Mouse (Mus musculus) heart, postnatal 0 days (tissue): Measurements from ENCODE around the gene Gm5622. TPM values are rescaled to one million over a fixed set of nuclear protein-coding genes. Genes with fewer than 3 reads are reported as not detected.
"Not testable (repeated sequence)": the region's sequence is repeated elsewhere in the genome, so short reads cannot be mapped to it uniquely, and the experiment has no call there.

Source experiments
- ATAC-seq: fragments of 200-750 bp; cut with Nextera tagmentation; 2 replicates; pipeline ENCODE4 v1.8.0; 2017; ENCODE audit warnings: low read depth, moderate number of reproducible peaks, moderate library complexity; ENCODE audit not compliant: insufficient read depth
- DNase-seq: peaks from one replicate; pipeline ENCODE4 v3.0.0-alpha.2; 2016; ENCODE audit warnings: low spot score
- H3K27ac ChIP-seq: fragments of 300-500 bp; sonication (generic); 2 replicates; pipeline ENCODE4 v1.5.1; 2014; ENCODE audit warnings: low read depth, mild to moderate bottlenecking
- H3K27me3 ChIP-seq: fragments of 300-500 bp; sonication (generic); 2 replicates; pipeline ENCODE4 v1.6.1; 2014; ENCODE audit warnings: low read length, mixed read lengths; ENCODE audit not compliant: control insufficient read depth, insufficient read depth
- H3K36me3 ChIP-seq: fragments of 300-500 bp; sonication (generic); replicated peaks from 2 replicates; pipeline ENCODE4 v1.6.1; 2014; ENCODE audit warnings: low read length, mixed read lengths; ENCODE audit not compliant: control insufficient read depth, insufficient read depth
- H3K4me1 ChIP-seq: fragments of 300-500 bp; sonication (generic); 2 replicates; pipeline ENCODE4 v1.6.1; 2014; ENCODE audit warnings: antibody characterized with exemption; ENCODE audit not compliant: control insufficient read depth, insufficient read depth
- H3K4me2 ChIP-seq: fragments of 300-500 bp; sonication (generic); 2 replicates; pipeline ENCODE4 v1.6.1; 2014; ENCODE audit warnings: low read depth, mild to moderate bottlenecking, low read length, moderate library complexity
- H3K4me3 ChIP-seq: fragments of 300-500 bp; sonication (generic); 2 replicates; pipeline ENCODE4 v1.5.1; 2014; ENCODE audit warnings: low read depth, low read length
- H3K9ac ChIP-seq: fragments of 300-500 bp; sonication (generic); replicated peaks from 2 replicates; pipeline ENCODE4 v1.6.1; 2014; ENCODE audit warnings: low read depth, low read length, mixed read lengths
- H3K9me3 ChIP-seq: fragments of 300-500 bp; sonication (generic); replicated peaks from 2 replicates; pipeline ENCODE4 v1.6.1; 2016; ENCODE audit warnings: low read length; ENCODE audit not compliant: control insufficient read depth
- CTCF ChIP-seq: IDR thresholded peaks from 2 replicates; pipeline ENCODE4 v1.5.1; 2016; ENCODE audit warnings: antibody characterized with exemption, control low read depth, low read depth
- EP300 ChIP-seq: IDR thresholded peaks from 2 replicates; pipeline ENCODE4 v1.6.1; 2016; ENCODE audit warnings: antibody characterized with exemption, low read depth
- WGBS: fragments of 180-500 bp; shearing (Covaris S2); extraction: QIAGEN DNeasy Blood & Tissue Kit; methylation state at CpG from one replicate; pipeline ENCODE4 v1.1.7; 2014; 5-methylcytosine and 5-hydroxymethylcytosine counted together
- polyA plus RNA-seq: library from polyadenylated mRNA; unstranded; fragments of >200 nt; fragmentation: Nextera tagmentation; extraction: Ambion mirVana; gene quantifications from 2 replicates; pipeline ENCODE4 v1.2.1, GENCODE M21; 2015
- total RNA-seq: library from RNA; depleted of rRNA; stranded (reverse); fragments of >200 nt; gene quantifications from 2 replicates; pipeline ENCODE4 v1.2.3, GENCODE M21; 2014; ENCODE audit warnings: low replicate concordance; rRNA removed

Gm5622 gene
- total RNA-seq (not detected in 2 replicates), polyA plus RNA-seq (not detected in 2 replicates)

- Histone ChIP-seq H3K4me2 (no peak within 1 kb of the TSS), H3K36me3 (no peaks in the 10 kb centered on the region), H3K27ac (no peak within 1 kb of the TSS), H3K4me1 (no peaks in the 10 kb centered on the region), H3K9me3 (no peaks in the 10 kb centered on the region), H3K9ac (no peak within 1 kb of the TSS), H3K27me3 (no peaks in the 10 kb centered on the region), H3K4me3 (no peak within 1 kb of the TSS)
- WGBS, result 80% methylated on average over 4 of the region's 4 CpGs
- DNase-seq, result no peak
- TF ChIP-seq CTCF (no peak), EP300 (no peak)
- no peak for ATAC-seq
Measured at GRCm38 (mm10) chr14:51552490-51552889, at the start of gene Gm5622. Gm5622 (plus strand) TSS chr14:51552790.

- no peak overlapping the region for H3K27ac ChIP-seq
- no peaks in the 10 kb centered on the region for H3K36me3 ChIP-seq
- H3K27me3 ChIP-seq, result no peaks in the 10 kb centered on the region
- 90% methylated on average over 8 of the region's 8 CpGs for WGBS
- H3K9ac ChIP-seq, result no peak overlapping the region
- DNase-seq, result no peak
- H3K9me3 ChIP-seq, result no peaks in the 10 kb centered on the region
- H3K4me2 ChIP-seq, result no peak overlapping the region
- no peak for ATAC-seq
- TF ChIP-seq CTCF, result no peak
- TF ChIP-seq EP300, result no peak
- no peak overlapping the region for H3K4me3 ChIP-seq
- H3K4me1 ChIP-seq, result no peaks in the 10 kb centered on the region
Measured at GRCm38 (mm10) chr14:51507416-51507815, 45.2 kb upstream of the Gm5622 start.

- H3K9ac ChIP-seq, H3K27me3 ChIP-seq, H3K9me3 ChIP-seq, ATAC-seq, H3K27ac ChIP-seq, H3K4me1 ChIP-seq, H3K4me2 ChIP-seq, DNase-seq, H3K4me3 ChIP-seq, H3K36me3 ChIP-seq: not testable (repeated sequence)
- 84% methylated on average over 2 of the region's 2 CpGs for WGBS
Measured at GRCm38 (mm10) chr14:51573963-51574362, 21.4 kb downstream of the Gm5622 start, which contains the start of gene Gm17175. Gm17175 (minus strand) TSS chr14:51574063.

GRCm38 (mm10) chr14:51592039-51592438 lies 39.4 kb downstream of the Gm5622 start, which contains the start of gene Gm17174:
Gm17174 (minus strand) TSS chr14:51592139.
- not testable (repeated sequence) for H3K4me2 ChIP-seq, H3K36me3 ChIP-seq, H3K9me3 ChIP-seq, H3K9ac ChIP-seq, H3K4me3 ChIP-seq, DNase-seq, H3K27ac ChIP-seq, H3K27me3 ChIP-seq, ATAC-seq, H3K4me1 ChIP-seq
- WGBS, result 76% methylated on average over 4 of the region's 4 CpGs

- Histone ChIP-seq H3K9ac (no peak within 1 kb of the TSS), H3K4me1 (no peaks in the 10 kb centered on the region), H3K4me2 (no peak within 1 kb of the TSS), H3K36me3 (no peaks in the 10 kb centered on the region), H3K27ac (no peak within 1 kb of the TSS), H3K27me3 (no peaks in the 10 kb centered on the region), H3K9me3 (no peaks in the 10 kb centered on the region), H3K4me3 (no peak within 1 kb of the TSS)
- no peak for TF ChIP-seq EP300
- no peak for TF ChIP-seq CTCF
- ATAC-seq (no peak), DNase-seq (no peak)
- 52% methylated on average over 1 of the region's 1 CpGs for WGBS
Measured at GRCm38 (mm10) chr14:51611210-51611609, 58.6 kb downstream of the Gm5622 start, which contains the start of gene Gm17078. Gm17078 (minus strand) TSS chr14:51611310.

GRCm38 (mm10) chr14:51632426-51632825 lies 79.8 kb downstream of the Gm5622 start:
- not testable (repeated sequence) for H3K9ac ChIP-seq, H3K9me3 ChIP-seq, ATAC-seq, H3K4me1 ChIP-seq, H3K4me3 ChIP-seq, DNase-seq, H3K4me2 ChIP-seq, H3K36me3 ChIP-seq, H3K27me3 ChIP-seq, H3K27ac ChIP-seq
- 81% methylated on average over 1 of the region's 1 CpGs for WGBS

- not testable (repeated sequence) for H3K27ac ChIP-seq, H3K4me3 ChIP-seq, H3K27me3 ChIP-seq, H3K36me3 ChIP-seq, DNase-seq, ATAC-seq, H3K9me3 ChIP-seq, H3K4me1 ChIP-seq, H3K9ac ChIP-seq, H3K4me2 ChIP-seq
- WGBS, result 63% methylated on average over 1 of the region's 1 CpGs
Measured at GRCm38 (mm10) chr14:51635566-51635965, 83.0 kb downstream of the Gm5622 start, which contains the start of gene Gm4181. Gm4181 (minus strand) TSS chr14:51635666.
